Mouse (Mus musculus) midbrain, postnatal 0 days (tissue): ENCODE data around the gene Coro6. TPM values are rescaled to one million over a fixed set of nuclear protein-coding genes. Genes with fewer than 3 reads are reported as not detected.

Source experiments
- ATAC-seq: fragments of 200-750 bp; cut with Nextera tagmentation; 2 replicates; pipeline ENCODE4 v1.8.0; 2017; ENCODE audit warnings: moderate number of reproducible peaks, mild to moderate bottlenecking, moderate TSS enrichment, moderate library complexity; ENCODE audit not compliant: low FRiP score
- DNase-seq: peaks from one replicate; pipeline ENCODE4 v3.0.0-alpha.2; 2015; ENCODE audit warnings: low spot score
- H3K27ac ChIP-seq: fragments of 300-500 bp; sonication (generic); 2 replicates; pipeline ENCODE4 v1.5.1; 2014; ENCODE audit warnings: low read depth, mild to moderate bottlenecking, low read length, mixed read lengths
- H3K27me3 ChIP-seq: fragments of 300-500 bp; sonication (generic); 2 replicates; pipeline ENCODE4 v1.6.1; 2014; ENCODE audit warnings: low read length, control low read depth, mixed read lengths; ENCODE audit not compliant: insufficient read depth
- H3K36me3 ChIP-seq: fragments of 300-500 bp; sonication (generic); 2 replicates; pipeline ENCODE4 v1.6.1; 2014; ENCODE audit warnings: low read length, control low read depth, mixed read lengths; ENCODE audit not compliant: insufficient read depth
- H3K4me1 ChIP-seq: fragments of 300-500 bp; sonication (generic); 2 replicates; pipeline ENCODE4 v1.6.1; 2014; ENCODE audit warnings: mild to moderate bottlenecking, control low read depth, antibody characterized with exemption, low read length, mixed read lengths; ENCODE audit not compliant: insufficient read depth
- H3K4me2 ChIP-seq: fragments of 300-500 bp; sonication (generic); 2 replicates; pipeline ENCODE4 v1.6.1; 2014; ENCODE audit warnings: low read depth, mild to moderate bottlenecking, low read length, mixed read lengths; ENCODE audit not compliant: poor library complexity, severe bottlenecking
- H3K4me3 ChIP-seq: fragments of 300-500 bp; sonication (generic); 2 replicates; pipeline ENCODE4 v1.5.1; 2014; ENCODE audit warnings: low read depth, mild to moderate bottlenecking, low read length, moderate library complexity
- H3K9ac ChIP-seq: fragments of 300-500 bp; sonication (generic); replicated peaks from 2 replicates; pipeline ENCODE4 v1.6.1; 2014; ENCODE audit warnings: mild to moderate bottlenecking, low read length, moderate library complexity, mixed read lengths; ENCODE audit not compliant: poor library complexity, severe bottlenecking
- H3K9me3 ChIP-seq: fragments of 300-500 bp; sonication (generic); 2 replicates; pipeline ENCODE4 v1.6.1; 2016; ENCODE audit warnings: low read length, control low read depth
- CTCF ChIP-seq: IDR thresholded peaks from 2 replicates; pipeline ENCODE4 v1.5.1; 2016; ENCODE audit warnings: antibody characterized with exemption, mild to moderate bottlenecking
- WGBS: fragments of 180-500 bp; shearing (Covaris S2); extraction: QIAGEN DNeasy Blood & Tissue Kit; methylation state at CpG from one replicate; pipeline ENCODE4 v1.1.7; 2014; 5-methylcytosine and 5-hydroxymethylcytosine counted together
- polyA plus RNA-seq: library from polyadenylated mRNA; unstranded; fragments of >200 nt; fragmentation: Nextera tagmentation; extraction: Ambion mirVana; gene quantifications from 2 replicates; pipeline ENCODE4 v1.2.1, GENCODE M21; 2015
- total RNA-seq: library from RNA; depleted of rRNA; stranded (reverse); fragments of >200 nt; gene quantifications from 2 replicates; pipeline ENCODE4 v1.2.3, GENCODE M21; 2014; rRNA removed

Gene Coro6
- total RNA-seq (1.1 and 2.2 TPM in 2 replicates), polyA plus RNA-seq (0.65 and 0.70 TPM in 2 replicates)

DNA sequence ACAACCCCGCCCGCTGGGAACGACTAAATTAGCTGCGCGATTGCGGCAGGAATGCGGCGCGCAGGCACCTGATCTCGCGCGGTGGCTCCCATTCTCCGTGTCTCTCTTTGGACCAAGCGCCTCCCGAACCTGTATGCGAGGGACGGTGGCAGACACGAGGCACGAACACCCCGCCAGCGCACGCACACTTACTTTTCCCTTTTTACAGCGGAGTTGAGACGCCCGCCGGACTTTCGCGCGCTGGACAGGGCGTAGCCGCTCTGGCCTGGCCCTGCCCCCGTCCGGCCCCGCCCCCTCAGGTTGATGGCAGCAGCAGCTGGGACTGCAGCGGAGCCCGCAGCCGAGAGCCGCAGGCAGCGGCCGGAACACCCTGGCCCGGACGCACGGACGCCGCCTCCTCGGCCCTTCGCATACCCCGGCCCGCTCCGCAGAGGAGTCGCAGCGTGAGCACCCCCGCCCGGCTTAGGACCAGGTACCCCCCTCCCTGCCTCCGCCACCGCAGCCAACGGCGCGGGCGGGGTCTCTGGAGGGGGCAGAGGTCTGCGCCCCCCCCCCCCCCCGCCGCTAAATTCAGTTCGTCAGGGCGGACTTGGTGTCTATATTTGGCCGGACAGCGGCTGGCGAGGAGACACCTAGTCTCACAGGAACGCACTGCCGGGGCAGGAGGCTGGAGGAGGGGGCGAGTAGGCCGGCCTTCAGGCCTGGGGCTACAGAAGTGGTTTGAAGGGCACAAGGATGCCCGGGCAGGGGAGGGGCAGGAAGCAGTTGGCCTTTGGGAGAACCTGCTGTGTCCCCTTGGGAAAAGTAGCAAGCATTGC is at the start of gene Coro6:
Gene Coro6, plus strand, starts transcription at position 129 of the 818 bp plus-strand sequence.
- Histone ChIP-seq H3K27ac (no peak within 1 kb of the TSS), H3K9me3 (no peaks in the 10 kb centered on the region), H3K4me1 (peaks cover 3% of the 10 kb centered on the region; the same call in 1 of the 2 replicates), H3K9ac (peak within 1 kb of the TSS; percentile 56), H3K4me2 (peak within 1 kb of the TSS; percentile 100), H3K4me3 (peak within 1 kb of the TSS; percentile 57), H3K27me3 (peaks cover 31% of the 10 kb centered on the region), H3K36me3 (no peaks in the 10 kb centered on the region)
- peak; percentile 17 for DNase-seq
- ATAC-seq = no peak
- no peak for TF ChIP-seq CTCF
- 1% methylated on average over 63 of the region's 73 CpGs for WGBS

DNA sequence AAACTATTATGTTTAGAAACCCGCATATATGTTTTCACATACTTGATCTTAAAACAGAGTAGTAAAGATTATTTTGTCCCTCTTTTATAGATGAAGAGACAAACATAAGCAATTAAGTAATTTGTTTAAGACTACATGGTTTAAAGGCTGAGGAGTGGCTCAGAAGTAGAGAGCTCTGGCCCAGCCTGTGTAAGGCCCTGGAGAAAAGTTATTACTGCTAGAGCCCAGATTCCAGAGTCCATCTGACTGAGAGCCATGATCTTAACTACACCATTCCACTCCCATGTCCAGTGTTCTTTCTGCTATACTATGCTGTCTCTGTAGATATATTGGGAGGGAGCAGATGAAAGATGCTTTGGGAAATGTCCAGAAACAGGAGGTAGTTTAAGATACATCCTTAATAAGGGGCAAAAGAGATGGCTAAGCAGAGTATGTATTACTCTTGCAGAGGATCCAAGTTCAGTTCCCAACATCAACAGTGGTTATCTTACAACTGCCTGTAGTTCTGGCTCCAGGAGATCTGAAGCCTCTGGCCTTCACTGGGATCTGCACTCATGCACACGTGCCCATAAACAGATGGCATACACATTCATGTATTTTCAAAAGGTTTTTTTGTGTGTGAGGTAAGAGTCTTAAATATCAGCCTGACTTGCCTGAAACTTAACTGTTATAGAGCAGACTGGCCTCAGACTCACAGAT is 47.9 kb upstream of the Coro6 start:
- DNase-seq (no peak), ATAC-seq (no peak)
- TF ChIP-seq CTCF = no peak
- 84% methylated on average over 2 of the region's 2 CpGs for WGBS
- Histone ChIP-seq H3K27ac (no peak overlapping the region), H3K9ac (no peak overlapping the region), H3K9me3 (no peaks in the 10 kb centered on the region), H3K27me3 (no peaks in the 10 kb centered on the region), H3K4me1 (no peaks in the 10 kb centered on the region), H3K4me3 (no peak overlapping the region), H3K36me3 (no peaks in the 10 kb centered on the region), H3K4me2 (no peak overlapping the region)

DNA sequence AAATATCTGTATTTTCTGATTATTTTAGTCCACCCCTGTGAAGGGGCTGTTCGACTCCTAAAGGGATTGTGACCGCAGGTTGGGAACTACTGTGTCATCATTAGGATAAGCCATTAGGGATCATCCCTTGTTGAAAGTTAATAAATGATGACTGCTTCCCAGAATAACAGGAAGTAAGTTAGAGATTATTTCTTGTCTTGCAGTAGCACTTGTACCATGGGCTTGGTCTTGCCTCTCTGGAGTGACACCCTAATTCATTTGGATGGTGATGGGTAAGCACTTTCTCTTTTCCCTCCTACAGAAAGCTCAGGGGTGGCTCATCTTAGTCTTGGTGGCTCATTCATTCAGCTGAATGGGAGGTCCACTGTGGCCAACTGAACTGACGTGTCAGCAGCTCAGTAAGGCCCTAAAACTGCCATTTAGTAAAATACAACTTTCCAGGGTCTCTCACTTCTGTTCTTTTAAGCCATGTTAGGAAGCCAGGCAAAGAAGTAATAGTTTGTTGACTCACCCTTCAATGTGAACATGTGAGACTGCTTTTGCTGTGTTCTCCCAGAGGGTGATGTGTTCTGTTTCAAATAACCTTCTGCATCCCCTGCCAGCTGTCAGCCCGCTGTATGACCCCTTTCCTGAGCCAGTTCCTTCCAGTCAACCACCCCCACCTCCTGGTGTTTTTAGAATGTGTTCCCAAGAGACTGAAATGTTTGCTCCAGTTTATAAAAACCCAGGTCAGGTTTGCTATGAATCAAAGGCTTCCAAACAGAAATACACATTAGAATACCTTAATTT is 45.8 kb upstream of the Coro6 start:
- Histone ChIP-seq H3K36me3 (peaks cover 4% of the 10 kb centered on the region; the same call in 1 of the 2 replicates), H3K4me2 (no peak overlapping the region), H3K4me3 (no peak overlapping the region), H3K4me1 (no peaks in the 10 kb centered on the region), H3K9me3 (no peaks in the 10 kb centered on the region), H3K27ac (no peak overlapping the region), H3K9ac (no peak overlapping the region), H3K27me3 (no peaks in the 10 kb centered on the region)
- ATAC-seq (no peak), DNase-seq (no peak)
- WGBS = 84% methylated on average over 4 of the region's 4 CpGs
- no peak for TF ChIP-seq CTCF

DNA sequence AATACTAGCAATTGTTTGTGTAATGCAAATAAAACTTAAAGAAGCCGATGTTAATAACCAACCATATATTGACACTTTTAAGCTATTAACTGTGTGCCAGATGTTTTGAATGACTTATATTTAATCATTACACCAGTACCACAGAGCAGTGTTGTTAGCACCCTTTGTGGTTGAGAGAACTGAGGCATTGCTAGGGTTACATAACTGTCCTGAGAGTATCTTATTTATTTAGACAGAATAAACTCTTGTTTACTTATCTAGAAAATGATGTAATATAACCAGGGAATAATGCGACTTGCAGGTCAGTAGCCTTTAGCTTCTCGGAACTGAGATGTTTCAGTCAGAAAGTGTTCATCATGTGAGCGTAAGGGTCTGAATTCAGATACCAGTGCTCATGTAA is 44.2 kb upstream of the Coro6 start:
- WGBS = 95% methylated on average over 4 of the region's 4 CpGs

DNA sequence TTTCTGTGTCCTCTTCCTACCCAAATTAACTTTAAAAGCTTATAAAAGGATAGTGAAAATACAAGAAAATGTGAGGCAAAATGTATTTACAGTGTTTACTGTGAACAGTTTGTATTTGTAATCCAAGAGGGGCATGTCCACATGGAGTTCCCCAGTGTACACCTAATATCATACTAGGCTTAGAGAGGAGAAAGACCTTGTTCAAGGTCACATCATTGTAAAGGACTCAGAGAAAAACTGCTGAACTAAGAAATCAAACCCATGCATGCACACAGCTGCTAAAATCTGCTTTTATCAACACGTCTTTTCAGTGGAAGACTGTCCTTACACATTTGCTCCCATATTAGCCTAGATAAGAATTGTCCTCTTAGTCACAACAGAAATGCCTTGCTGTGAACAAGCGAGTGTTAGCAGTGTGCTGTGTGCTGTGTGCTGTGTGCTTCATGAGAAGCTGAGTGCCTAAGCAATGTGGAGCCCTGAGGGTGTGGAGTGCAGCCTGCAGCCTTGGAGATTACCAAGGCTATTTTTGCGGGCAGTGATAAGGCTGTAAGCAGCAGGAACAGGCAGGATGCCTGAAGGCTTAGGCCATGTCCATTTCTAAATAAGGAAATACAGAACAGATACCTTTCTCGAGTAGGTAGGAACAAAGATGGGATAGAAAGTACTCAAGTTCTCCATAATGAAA is 38.9 kb upstream of the Coro6 start:
- DNase-seq (no peak), ATAC-seq (no peak)
- TF ChIP-seq CTCF = no peak
- H3K36me3 ChIP-seq = peaks cover 13% of the 10 kb centered on the region
- no peaks in the 10 kb centered on the region for H3K27me3 ChIP-seq
- H3K4me1 ChIP-seq = no peaks in the 10 kb centered on the region
- 81% methylated on average over 4 of the region's 4 CpGs for WGBS
- no peaks in the 10 kb centered on the region for H3K9me3 ChIP-seq
- H3K4me3 ChIP-seq = no peak overlapping the region
- no peak overlapping the region for H3K4me2 ChIP-seq
- no peak overlapping the region for H3K27ac ChIP-seq
- no peak overlapping the region for H3K9ac ChIP-seq

More for the DNA sequence above, 44.2 kb upstream of the Coro6 start:
- peaks cover 4% of the 10 kb centered on the region; the same call in 1 of the 2 replicates for H3K36me3 ChIP-seq
- no peaks in the 10 kb centered on the region for H3K27me3 ChIP-seq
- ATAC-seq (no peak), DNase-seq (no peak)
- H3K4me2 ChIP-seq = no peak overlapping the region
- H3K9ac ChIP-seq = no peak overlapping the region
- no peaks in the 10 kb centered on the region for H3K9me3 ChIP-seq
- no peak for TF ChIP-seq CTCF
- H3K4me1 ChIP-seq = no peaks in the 10 kb centered on the region
- H3K4me3 ChIP-seq = no peak overlapping the region
- no peak overlapping the region for H3K27ac ChIP-seq
